Mouse (Mus musculus): ENCODE measurements around the gene Xbp1.

DNA sequence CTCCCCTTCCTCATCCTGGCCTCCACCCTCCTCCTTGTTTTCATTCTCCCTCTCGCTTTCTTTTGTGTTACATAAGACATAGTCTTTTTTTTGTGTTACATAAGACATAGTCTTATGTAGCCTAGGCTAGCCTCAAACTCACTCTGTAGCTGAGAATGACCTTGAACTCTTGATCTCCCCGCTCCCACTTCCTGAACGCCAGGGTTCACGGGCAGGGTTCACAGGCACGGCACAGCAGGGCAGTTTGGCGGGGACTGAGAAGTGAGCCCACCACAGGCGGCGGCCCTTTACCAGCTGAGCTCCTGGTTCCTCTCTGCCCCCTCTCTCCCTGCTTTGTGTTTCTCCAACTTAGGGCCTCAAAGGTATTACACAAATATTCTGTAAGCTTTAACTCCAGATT is 7.5 kb upstream of the Xbp1 start:
- no peak for TF ChIP-seq CTCF (IDR thresholded peaks at IDR 0.05; ENCODE audit: low read depth, low read length)
- peak; percentile 60; the same call in 1 of the 2 replicates for TF ChIP-seq EP300 (IDR thresholded peaks at IDR 0.05; ENCODE audit: insufficient read depth, low read depth, low read length)
- TF ChIP-seq POLR2A (IDR thresholded peaks at IDR 0.05; ENCODE audit: insufficient read depth, low read length) = no peak
